10 mouse cellular contexts compared by ENCODE assay signal in the genomic region with DNA sequence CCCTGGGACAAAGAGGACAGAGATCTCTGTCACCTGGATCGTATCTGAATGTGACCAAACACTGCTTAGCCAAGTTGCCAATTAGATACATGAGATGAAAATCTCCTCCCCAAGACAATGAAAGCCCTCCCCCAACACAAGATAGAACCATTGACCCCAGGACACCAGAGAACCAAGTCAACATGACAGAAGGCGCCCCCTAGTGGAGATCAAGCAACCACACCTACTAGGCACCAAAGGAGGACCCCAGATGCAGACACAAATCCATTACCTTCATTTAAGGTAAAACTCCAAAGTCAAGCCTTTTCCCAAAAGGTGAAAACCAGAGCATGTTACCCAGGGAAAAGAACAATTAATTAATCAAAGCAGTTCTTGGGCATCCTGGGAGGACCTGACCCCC. TPM values are rescaled to one million over a fixed set of nuclear protein-coding genes. Genes with fewer than 3 reads are reported as not detected.
DNase-seq lines count a peak whose midpoint lies in the region; ATAC-seq and TF ChIP-seq lines count a peak whose summit lies in the region.
"Had no signal": no experiment of that assay in that cellular context is flagged by ENCODE, and none has a peak within 500 bp of the region (broad histone marks: within the 10 kb centered on the region; RNA-seq: fewer than 3 reads in every experiment).

No protein-coding gene starts in this region.

- no peak overlapping the region for H3K9ac ChIP-seq in CH12.LX (ENCODE audit: insufficient read depth, low read depth)
- no peak overlapping the region for H3K9ac ChIP-seq in forebrain, embryonic 14.5 days (ENCODE audit: low read length)

- H3K36me3 ChIP-seq in CH12.LX (replicated peaks in 1 of 2; ENCODE audit: control insufficient read depth in 1 of 2, insufficient read depth in 1 of 2, low read length in 1 of 2) = no peaks in the 10 kb centered on the region
- no peaks in the 10 kb centered on the region for H3K36me3 ChIP-seq in forebrain, embryonic 14.5 days (ENCODE audit: control insufficient read depth, insufficient read depth, low read length)
- H3K36me3 ChIP-seq: heart, embryonic 10.5 days had no signal

- TF ChIP-seq CTCF in layer of hippocampus, adult 2 months (conservative IDR thresholded peaks at IDR 0.05) = peak; percentile 74
- peak; percentile 29 to 67; a peak in 3 of 4 replicates for TF ChIP-seq CTCF in CH12.LX (conservative IDR thresholded peaks at IDR 0.05 in 1 of 2, IDR thresholded peaks at IDR 0.05 in 1 of 2; ENCODE audit: low read depth in 2 of 2, low read length in 2 of 2)

- peaks cover 16 to 18% of the 10 kb centered on the region in 2 experiments for H3K4me1 ChIP-seq in CH12.LX (ENCODE audit: control insufficient read depth in 1 of 2, insufficient read depth in 2 of 2)
- H3K4me1 ChIP-seq in forebrain, embryonic 14.5 days (ENCODE audit: control insufficient read depth, insufficient read depth, low read length) = no peaks in the 10 kb centered on the region

- TF ChIP-seq POLR2A in CH12.LX (IDR thresholded peaks at IDR 0.05; ENCODE audit: low read depth, low read length) = no peak

- no peak overlapping the region for H3K4me2 ChIP-seq in CH12.LX (ENCODE audit: insufficient read depth, low read depth, poor library complexity, severe bottlenecking)
- no peak overlapping the region for H3K4me2 ChIP-seq in forebrain, embryonic 14.5 days (ENCODE audit: low read length)

- peaks cover 13% of the 10 kb centered on the region for H3K9me3 ChIP-seq in CH12.LX (replicated peaks; ENCODE audit: low read length)
- no peaks in the 10 kb centered on the region for H3K9me3 ChIP-seq in forebrain, embryonic 14.5 days (replicated peaks; ENCODE audit: control insufficient read depth, low read length)
- H3K9me3 ChIP-seq: heart, embryonic 10.5 days had no signal

- in situ Hi-C loops in CH12.LX (cut with MboI; ENCODE audit: low pct_ligation_motif_present, low pct_unique_long_range_greater_than_20kb, low sequenced_read_pairs) = no loop called here

- no peak for ATAC-seq in forebrain, embryonic 14.5 days

- dilution Hi-C loops in CH12.LX (cut with MboI; ENCODE audit: extremely low pct_ligation_motif_present, extremely low pct_unique_long_range_greater_than_20kb, low sequenced_read_pairs) = no loop called here

- no peak for TF ChIP-seq EP300 in CH12.LX (IDR thresholded peaks at IDR 0.05; ENCODE audit: low read length)

- peaks cover 39% of the 10 kb centered on the region for H3K27me3 ChIP-seq in CH12.LX (replicated peaks)
- H3K27me3 ChIP-seq in forebrain, embryonic 14.5 days (replicated peaks; ENCODE audit: control insufficient read depth, insufficient read depth, low read length) = peaks cover 44% of the 10 kb centered on the region

- no peak for DNase-seq in layer of hippocampus, adult 2 months (ENCODE audit: low spot score in 2 of 2)
- DNase-seq in layer of hippocampus, postnatal 14 days (ENCODE audit: low spot score in 2 of 2) = no peak
- DNase-seq in 416B (ENCODE audit: low read depth) (peak; percentile 36), CH12.LX (ENCODE audit: extremely low read depth) (peak; percentile 46)
- peak; percentile 9 for DNase-seq in c-Kit-negative CD71-positive TER-119-positive erythroid progenitor cells, embryonic 14.5 days (ENCODE audit: low read depth, low spot score)
- DNase-seq in forebrain, embryonic 14.5 days (ENCODE audit: low spot score) = no peak
- no peak for DNase-seq in cerebellum, adult 9-11 months

- WGBS in forebrain, embryonic 14.5 days = 52% methylated on average over 2 of the region's 2 CpGs

- H3K4me3 ChIP-seq in layer of hippocampus, adult 2 months = no peak overlapping the region
- H3K4me3 ChIP-seq in CH12.LX (replicated peaks in 1 of 3; ENCODE audit: low read depth in 2 of 3, low read length in 2 of 3, poor library complexity in 1 of 3) = no peak overlapping the region
- H3K4me3 ChIP-seq in forebrain, embryonic 14.5 days (ENCODE audit: low read depth, low read length) = no peak overlapping the region
- H3K4me3 ChIP-seq: heart, embryonic 10.5 days; myocyte had no signal

- no peaks in the 10 kb centered on the region for H3K79me2 ChIP-seq in CH12.LX (replicated peaks; ENCODE audit: control insufficient read depth, extremely low read depth, insufficient read depth, poor library complexity, severe bottlenecking)

- peak; percentile 22 for TF ChIP-seq RAD21 in CH12.LX (IDR thresholded peaks at IDR 0.05; ENCODE audit: low read depth, low read length)

- no peak overlapping the region for H3K27ac ChIP-seq in layer of hippocampus, adult 2 months
- H3K27ac ChIP-seq in CH12.LX (ENCODE audit: insufficient read depth, low read depth) = no peak overlapping the region
- no peak overlapping the region for H3K27ac ChIP-seq in forebrain, embryonic 14.5 days (ENCODE audit: low read depth, low read length)
- H3K27ac ChIP-seq: heart, embryonic 10.5 days had no signal

TF ChIP-seq in CH12.LX, 34 proteins besides CTCF, POLR2A, EP300 and RAD21:
- no peak for TF ChIP-seq ZMIZ1 (IDR thresholded peaks at IDR 0.05; ENCODE audit: low read depth, low read length)
- TF ChIP-seq CHD1 (IDR thresholded peaks at IDR 0.05; ENCODE audit: low read depth, low read length) = no peak
- TF ChIP-seq RCOR1 (conservative IDR thresholded peaks at IDR 0.05; ENCODE audit: low read depth, low read length) = no peak
- no peak for TF ChIP-seq NRF1 (IDR thresholded peaks at IDR 0.05; ENCODE audit: low read depth, low read length)
- TF ChIP-seq IRF4 (IDR thresholded peaks at IDR 0.05; ENCODE audit: low read depth, low read length) = no peak
- no peak for TF ChIP-seq MEF2A (IDR thresholded peaks at IDR 0.05; ENCODE audit: borderline replicate concordance, low read depth, low read length)
- no peak for TF ChIP-seq MXI1 (IDR thresholded peaks at IDR 0.05; ENCODE audit: low read depth, low read length)
- TF ChIP-seq E2F4 (IDR thresholded peaks at IDR 0.05; ENCODE audit: insufficient replicate concordance, low read depth, low read length) = no peak
- TF ChIP-seq MYC (IDR thresholded peaks at IDR 0.05; ENCODE audit: low read depth, low read length) = no peak
- TF ChIP-seq JUN (IDR thresholded peaks at IDR 0.05; ENCODE audit: insufficient read depth, low read depth, low read length) = no peak
- TF ChIP-seq PAX5 (IDR thresholded peaks at IDR 0.05; ENCODE audit: low read length) = no peak
- TF ChIP-seq SMC3 (IDR thresholded peaks at IDR 0.05; ENCODE audit: low read depth, low read length) = no peak
- no peak for TF ChIP-seq GABPA (IDR thresholded peaks at IDR 0.05; ENCODE audit: insufficient replicate concordance, low read depth, low read length)
- no peak for TF ChIP-seq USF1 (IDR thresholded peaks at IDR 0.05; ENCODE audit: low read depth, low read length)

RNA-seq across cellular contexts. Expression of a gene that starts 3.6 kb away (rescaled TPM):
- total RNA-seq in layer of hippocampus, adult 2 months (2021) = 100 to 1,000 TPM; 158 to 160 TPM
- 100 to 1,000 TPM; 148 to 158 TPM for total RNA-seq in layer of hippocampus, postnatal 14 days (2021)
- 8.4 and 11.8 TPM in 2 replicates for total RNA-seq in CH12.LX (2012; rRNA removed)
- total RNA-seq in CH12.LX (2014; rRNA removed) = 0.16 TPM in 1 of 2 replicates, not detected in the other
- polyA plus RNA-seq in CH12.LX (2012; ENCODE audit: insufficient read length, low read depth) = 1.6 and 2.5 TPM in 2 replicates
- 45.4 and 52.5 TPM in 2 replicates for polyA plus RNA-seq in forebrain, embryonic 14.5 days (2014; fragmentation: Nextera tagmentation; extraction: Ambion mirVana)

RNA-seq across cellular contexts. Expression of a gene that starts 40.3 kb away (rescaled TPM):
- total RNA-seq in layer of hippocampus, adult 2 months (2021) = 10 to 100 TPM; 24.2 to 28.4 TPM
- 10 to 100 TPM; 10.4 to 14.9 TPM for total RNA-seq in layer of hippocampus, postnatal 14 days (2021)
- total RNA-seq in CH12.LX (2012; rRNA removed) (0.08 and 0.13 TPM in 2 replicates), CH12.LX (2014; rRNA removed) (not detected in 2 replicates)
- not detected in 2 replicates for polyA plus RNA-seq in CH12.LX (2012; ENCODE audit: insufficient read length, low read depth)
- polyA plus RNA-seq in forebrain, embryonic 14.5 days (2014; fragmentation: Nextera tagmentation; extraction: Ambion mirVana) = 1.2 and 1.7 TPM in 2 replicates
- polyA plus RNA-seq: embryonic facial prominence, embryonic 14.5 days; heart, embryonic 10.5 days had no signal

RNA-seq across cellular contexts. Expression of a gene that starts 51.4 kb away (rescaled TPM):
- 10 to 100 TPM; 13.8 to 16.2 TPM for total RNA-seq in layer of hippocampus, adult 2 months (2021)
- total RNA-seq in layer of hippocampus, postnatal 14 days (2021) = 10 to 100 TPM in 1 of 2 experiments, 1 to 10 TPM in 1; 9.6 to 11.5 TPM
- total RNA-seq in CH12.LX (2012; rRNA removed) = 8.5 and 8.6 TPM in 2 replicates
- total RNA-seq in CH12.LX (2014; rRNA removed) = 4.7 and 5.2 TPM in 2 replicates
- polyA plus RNA-seq in CH12.LX (2012; ENCODE audit: insufficient read length, low read depth) = 4.7 and 6.2 TPM in 2 replicates
- polyA plus RNA-seq in forebrain, embryonic 14.5 days (2014; fragmentation: Nextera tagmentation; extraction: Ambion mirVana) = 3.9 and 4.5 TPM in 2 replicates

Comparison
In these comparisons a context has a peak if more than half of its experiments do, and no peak if none do; other contexts are left out.
1. DNase-seq: peak in 416B (single experiment), CH12.LX (single experiment) and c-Kit-negative CD71-positive TER-119-positive erythroid progenitor cells, embryonic 14.5 days (single experiment); none in layer of hippocampus, adult 2 months (0 of 2), layer of hippocampus, postnatal 14 days (0 of 2), forebrain, embryonic 14.5 days (single experiment) and cerebellum, adult 9-11 months (single experiment).
2. RNA of a gene that starts 3.6 kb away (total RNA-seq): 158 to 160 TPM in layer of hippocampus, adult 2 months and 148 to 158 TPM in layer of hippocampus, postnatal 14 days; 0.16 to 11.8 TPM in CH12.LX; every median in the first group is over 10 times any median in the second.
3. RNA of a gene that starts 40.3 kb away (total RNA-seq): 24.2 to 28.4 TPM in layer of hippocampus, adult 2 months and 10.4 to 14.9 TPM in layer of hippocampus, postnatal 14 days; 0.08 to 0.13 TPM in CH12.LX; every median in the first group is over 10 times any median in the second.